Mouse (Mus musculus): Measurements from ENCODE around the gene Grm4. TPM values are rescaled to one million over a fixed set of nuclear protein-coding genes. Genes with fewer than 3 reads are reported as not detected.

The Grm4 gene
- polyA plus RNA-seq, 2 experiments: 0.01 TPM; not detected in 1

- no peaks in the 10 kb centered on the region for H3K36me3 ChIP-seq (replicated peaks; ENCODE audit: control insufficient read depth, insufficient read depth, low read depth)
- H3K9ac ChIP-seq (replicated peaks): no peak overlapping the region
- DNase-seq (ENCODE audit: low read depth in 3 of 3, low spot score in 3 of 3) (no peak), ATAC-seq (ENCODE audit: insufficient read depth) (no peak)
- no peaks in the 10 kb centered on the region for H3K27me3 ChIP-seq (ENCODE audit: control insufficient read depth, insufficient read depth, low read length)
- TF ChIP-seq CTCF (IDR thresholded peaks at IDR 0.05; ENCODE audit: low read depth): no peak
- TF ChIP-seq EP300 (IDR thresholded peaks at IDR 0.05; ENCODE audit: low read depth): no peak
- WGBS (ENCODE audit: insufficient replicate concordance): 58% methylated on average over 9 of the region's 9 CpGs
- no peak overlapping the region for H3K4me3 ChIP-seq (ENCODE audit: insufficient read depth in 1 of 2, low read depth in 2 of 2, low read length in 2 of 2)
- H3K27ac ChIP-seq: no peak overlapping the region
- H3K9me3 ChIP-seq (ENCODE audit: control insufficient read depth, low read length): no peaks in the 10 kb centered on the region
- no peak overlapping the region for H3K4me2 ChIP-seq (ENCODE audit: low read depth)
- no peaks in the 10 kb centered on the region for H3K4me1 ChIP-seq (replicated peaks; ENCODE audit: control insufficient read depth in 2 of 2, insufficient read depth in 2 of 2, low read length in 1 of 2)
These were observed 64.1 kb downstream of the Grm4 start for GRCm38 (mm10) chr17:27457038-27457577.

GRCm38 (mm10) chr17:27456364-27456763, 64.8 kb downstream of the Grm4 start:
- Histone ChIP-seq H3K27ac (no peak overlapping the region), H3K27me3 (ENCODE audit: control insufficient read depth, insufficient read depth, low read length) (no peaks in the 10 kb centered on the region), H3K9ac (replicated peaks) (no peak overlapping the region), H3K9me3 (ENCODE audit: control insufficient read depth, low read length) (no peaks in the 10 kb centered on the region), H3K4me3 (ENCODE audit: insufficient read depth in 1 of 2, low read depth in 2 of 2, low read length in 2 of 2) (no peak overlapping the region), H3K36me3 (replicated peaks; ENCODE audit: control insufficient read depth, insufficient read depth, low read depth) (no peaks in the 10 kb centered on the region), H3K4me1 (replicated peaks; ENCODE audit: control insufficient read depth in 2 of 2, insufficient read depth in 2 of 2, low read length in 1 of 2) (no peaks in the 10 kb centered on the region), H3K4me2 (ENCODE audit: low read depth) (no peak overlapping the region)
- DNase-seq (ENCODE audit: low read depth in 3 of 3, low spot score in 3 of 3) (no peak), ATAC-seq (ENCODE audit: insufficient read depth) (no peak)
- 60% methylated on average over 11 of the region's 11 CpGs for WGBS (ENCODE audit: insufficient replicate concordance)
- TF ChIP-seq CTCF (IDR thresholded peaks at IDR 0.05; ENCODE audit: low read depth): no peak
- no peak for TF ChIP-seq EP300 (IDR thresholded peaks at IDR 0.05; ENCODE audit: low read depth)

GRCm38 (mm10) chr17:27455012-27455784, 66.0 kb downstream of the Grm4 start:
- H3K27me3 ChIP-seq (ENCODE audit: control insufficient read depth, insufficient read depth, low read length): no peaks in the 10 kb centered on the region
- H3K36me3 ChIP-seq (replicated peaks; ENCODE audit: control insufficient read depth, insufficient read depth, low read depth): no peaks in the 10 kb centered on the region
- DNase-seq (ENCODE audit: low read depth in 3 of 3, low spot score in 3 of 3) (no peak), ATAC-seq (ENCODE audit: insufficient read depth) (no peak)
- no peak overlapping the region for H3K4me3 ChIP-seq (ENCODE audit: insufficient read depth in 1 of 2, low read depth in 2 of 2, low read length in 2 of 2)
- H3K4me1 ChIP-seq (replicated peaks; ENCODE audit: control insufficient read depth in 2 of 2, insufficient read depth in 2 of 2, low read length in 1 of 2): no peaks in the 10 kb centered on the region
- no peaks in the 10 kb centered on the region for H3K9me3 ChIP-seq (ENCODE audit: control insufficient read depth, low read length)
- no peak overlapping the region for H3K9ac ChIP-seq (replicated peaks)
- 58% methylated on average over 9 of the region's 9 CpGs for WGBS (ENCODE audit: insufficient replicate concordance)
- TF ChIP-seq CTCF (IDR thresholded peaks at IDR 0.05; ENCODE audit: low read depth) (no peak), EP300 (IDR thresholded peaks at IDR 0.05; ENCODE audit: low read depth) (no peak)
- H3K27ac ChIP-seq: no peak overlapping the region
- H3K4me2 ChIP-seq (ENCODE audit: low read depth): no peak overlapping the region

GRCm38 (mm10) chr17:27454396-27454795, 66.8 kb downstream of the Grm4 start:
- Histone ChIP-seq H3K4me3 (ENCODE audit: insufficient read depth in 1 of 2, low read depth in 2 of 2, low read length in 2 of 2) (no peak overlapping the region), H3K9ac (replicated peaks) (no peak overlapping the region), H3K4me2 (ENCODE audit: low read depth) (no peak overlapping the region), H3K27me3 (ENCODE audit: control insufficient read depth, insufficient read depth, low read length) (no peaks in the 10 kb centered on the region), H3K27ac (no peak overlapping the region), H3K9me3 (ENCODE audit: control insufficient read depth, low read length) (no peaks in the 10 kb centered on the region), H3K4me1 (replicated peaks; ENCODE audit: control insufficient read depth in 2 of 2, insufficient read depth in 2 of 2, low read length in 1 of 2) (no peaks in the 10 kb centered on the region), H3K36me3 (replicated peaks; ENCODE audit: control insufficient read depth, insufficient read depth, low read depth) (no peaks in the 10 kb centered on the region)
- ATAC-seq (ENCODE audit: insufficient read depth) (no peak), DNase-seq (ENCODE audit: low read depth in 3 of 3, low spot score in 3 of 3) (no peak)
- WGBS (ENCODE audit: insufficient replicate concordance): 75% methylated on average over 11 of the region's 11 CpGs
- TF ChIP-seq EP300 (IDR thresholded peaks at IDR 0.05; ENCODE audit: low read depth) (no peak), CTCF (IDR thresholded peaks at IDR 0.05; ENCODE audit: low read depth) (no peak)

GRCm38 (mm10) chr17:27453045-27453444, 68.2 kb downstream of the Grm4 start:
- DNase-seq (ENCODE audit: low read depth in 3 of 3, low spot score in 3 of 3) (no peak), ATAC-seq (ENCODE audit: insufficient read depth) (no peak)
- no peak overlapping the region for H3K4me3 ChIP-seq (ENCODE audit: insufficient read depth in 1 of 2, low read depth in 2 of 2, low read length in 2 of 2)
- no peak overlapping the region for H3K9ac ChIP-seq (replicated peaks)
- no peaks in the 10 kb centered on the region for H3K9me3 ChIP-seq (ENCODE audit: control insufficient read depth, low read length)
- H3K4me1 ChIP-seq (replicated peaks; ENCODE audit: control insufficient read depth in 2 of 2, insufficient read depth in 2 of 2, low read length in 1 of 2): no peaks in the 10 kb centered on the region
- no peaks in the 10 kb centered on the region for H3K27me3 ChIP-seq (ENCODE audit: control insufficient read depth, insufficient read depth, low read length)
- H3K36me3 ChIP-seq (replicated peaks; ENCODE audit: control insufficient read depth, insufficient read depth, low read depth): no peaks in the 10 kb centered on the region
- H3K4me2 ChIP-seq (ENCODE audit: low read depth): no peak overlapping the region
- 53% methylated on average over 8 of the region's 8 CpGs for WGBS (ENCODE audit: insufficient replicate concordance)
- TF ChIP-seq CTCF (IDR thresholded peaks at IDR 0.05; ENCODE audit: low read depth) (no peak), EP300 (IDR thresholded peaks at IDR 0.05; ENCODE audit: low read depth) (no peak)
- no peak overlapping the region for H3K27ac ChIP-seq

All from liver, embryonic 14.5 days (tissue).